Mouse (Mus musculus): ENCODE data around the gene Rreb1.

DNA sequence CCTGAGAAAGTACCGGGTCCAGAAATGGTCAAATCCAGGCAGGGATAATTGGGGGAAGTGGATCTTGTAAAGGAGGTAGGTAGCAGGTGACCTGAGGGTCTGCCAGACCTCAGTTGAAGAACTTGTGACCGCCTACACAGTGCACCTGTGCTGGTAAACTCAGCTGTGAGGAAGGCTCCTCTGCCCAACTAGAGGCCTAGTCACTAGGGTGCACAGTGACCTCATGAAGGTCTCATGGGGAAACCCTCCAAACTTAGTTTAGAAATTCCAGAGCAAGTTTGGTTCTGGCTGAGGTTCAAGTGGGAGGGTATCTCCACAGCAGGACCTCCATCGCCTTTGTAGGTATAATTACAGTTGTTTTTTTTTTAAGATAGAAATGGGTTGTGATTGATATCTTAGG, 74.7 kb downstream of the Rreb1 start:
- no peak for TF ChIP-seq CTCF (conservative IDR thresholded peaks at IDR 0.05; ENCODE audit: low read length)
- no peak for TF ChIP-seq NANOG (IDR thresholded peaks at IDR 0.05; ENCODE audit: borderline replicate concordance, low read length)
- TF ChIP-seq POU5F1 (IDR thresholded peaks at IDR 0.05; ENCODE audit: borderline replicate concordance, low read length) = no peak

All from E14TG2a.4 (cell line).